Mouse (Mus musculus) heart, adult 2 months (tissue): ENCODE measurements around the gene 2310033P09Rik.

Experiments used
- CTCF ChIP-seq: fragments of 200-600 bp; IDR thresholded peaks from 2 replicates; pipeline ENCODE4 v1.8.1; 2022; ENCODE audit warnings: antibody characterized with exemption, mild to moderate bottlenecking, moderate library complexity
- EP300 ChIP-seq: fragments of 200-500 bp; IDR thresholded peaks from 2 replicates; pipeline ENCODE4 v1.6.1; 2011; ENCODE audit warnings: low read depth, low read length, control low read depth; ENCODE audit not compliant: insufficient read depth
- POLR2A ChIP-seq: fragments of 200-500 bp; IDR thresholded peaks from 2 replicates; pipeline ENCODE4 v1.6.1; 2011; ENCODE audit warnings: mild to moderate bottlenecking, low read depth, low read length, control low read depth; ENCODE audit not compliant: insufficient read depth

- TF ChIP-seq CTCF (no peak), POLR2A (no peak), EP300 (no peak)
Observed at GRCm38 (mm10) chr11:59222306-59222705, 14.2 kb downstream of the 2310033P09Rik start.
